Mouse (Mus musculus) skeletal muscle tissue, adult 2 months (tissue): ENCODE measurements around the gene Zfp605.
"Not testable (repeated sequence)": the region's sequence is repeated elsewhere in the genome, so short reads cannot be mapped to it uniquely, and the experiment has no call there.

Experiments used
- DNase-seq: peaks from one replicate; pipeline ENCODE4 v3.0.0-alpha.2; 2012; ENCODE audit warnings: low read depth, low spot score

Zfp605 gene

GRCm38 (mm10) chr5:110107581-110108304 lies 2.1 kb upstream of the Zfp605 start, which contains the start of gene Gtpbp6:
Gene Gtpbp6, minus strand, starts transcription at chr5:110108197.
- DNase-seq = peak; percentile 97

DNA sequence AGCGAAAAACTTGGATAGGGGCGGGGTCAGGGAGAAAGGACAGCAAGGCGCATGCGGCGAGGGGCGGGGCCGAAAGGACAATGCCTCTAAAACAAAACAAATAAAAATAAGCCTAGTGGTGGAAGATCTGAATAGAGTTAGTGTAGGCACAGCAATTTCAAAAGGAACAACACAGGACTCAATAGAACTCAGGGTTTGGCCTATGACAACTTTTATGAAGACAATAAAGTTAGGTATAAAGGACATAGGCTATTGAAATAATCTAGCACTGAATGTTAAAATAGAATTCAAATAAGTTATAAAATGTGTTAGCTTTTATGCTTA lies 1.6 kb upstream of the Zfp605 start:
- DNase-seq = no peak

DNA sequence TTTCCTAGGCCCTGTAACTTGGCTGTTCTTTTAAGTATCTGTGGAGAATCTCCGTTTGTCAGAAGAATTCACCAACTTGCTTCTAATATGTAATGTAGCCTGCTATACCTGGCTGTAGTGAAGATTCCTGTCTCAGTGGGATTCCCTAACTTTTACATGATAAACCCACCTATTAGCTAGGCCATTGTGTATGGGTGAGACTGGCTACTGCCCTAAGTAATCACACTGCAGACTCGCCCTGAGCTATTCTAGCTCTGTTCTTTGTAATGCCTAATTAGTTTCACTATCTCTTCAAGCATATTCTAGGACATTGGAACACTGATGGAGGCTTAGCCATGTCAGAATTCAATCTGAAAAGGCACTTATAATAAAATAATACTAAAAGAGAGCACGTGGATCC lies 12.5 kb downstream of the Zfp605 start:
- not testable (repeated sequence) for DNase-seq

DNA sequence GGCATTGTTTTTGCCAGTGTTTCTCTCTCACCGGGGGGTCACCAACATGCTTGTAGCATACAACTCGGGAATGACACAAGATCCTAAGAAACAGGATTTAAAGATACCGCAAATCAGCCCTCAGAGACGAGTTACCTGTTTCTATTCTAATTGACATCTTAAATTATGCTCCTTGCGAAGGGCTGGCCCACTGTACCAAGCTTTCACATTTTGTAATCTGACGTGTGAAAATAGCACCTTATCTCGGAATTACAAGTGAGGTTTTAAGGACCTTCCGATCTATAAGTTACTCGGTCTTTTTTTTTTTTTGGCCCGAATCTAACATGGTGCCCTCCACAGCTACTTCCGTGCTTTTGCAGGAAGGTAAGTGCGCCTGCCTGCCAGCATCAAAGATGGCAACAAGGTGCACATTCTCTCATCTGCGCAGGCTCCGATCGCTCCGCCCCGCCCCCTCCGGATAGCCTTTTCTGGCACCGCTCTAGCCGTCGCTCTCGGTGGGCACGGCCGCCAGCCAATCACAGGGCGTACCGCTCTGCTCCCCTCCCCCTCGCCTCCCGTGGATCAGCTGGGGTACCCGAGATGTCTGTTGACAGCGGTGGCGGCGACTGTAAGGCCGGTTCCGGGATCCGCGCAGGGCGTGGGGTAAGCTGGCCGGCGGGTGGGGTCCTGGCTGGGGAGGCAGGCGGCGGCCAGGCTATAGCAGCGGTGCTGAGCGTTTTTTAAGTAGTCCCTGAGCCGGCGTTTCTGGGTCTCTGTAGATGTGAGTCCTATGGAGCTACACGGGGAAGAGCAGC lies 25.6 kb downstream of the Zfp605 start, which contains the start of gene Chfr:
Gene Chfr, plus strand, starts transcription at position 550 of the 794 bp plus-strand sequence.
- peak; percentile 98 for DNase-seq

- DNase-seq = no peak
Measured at GRCm38 (mm10) chr5:110136087-110136464, 26.2 kb downstream of the Zfp605 start.

DNA sequence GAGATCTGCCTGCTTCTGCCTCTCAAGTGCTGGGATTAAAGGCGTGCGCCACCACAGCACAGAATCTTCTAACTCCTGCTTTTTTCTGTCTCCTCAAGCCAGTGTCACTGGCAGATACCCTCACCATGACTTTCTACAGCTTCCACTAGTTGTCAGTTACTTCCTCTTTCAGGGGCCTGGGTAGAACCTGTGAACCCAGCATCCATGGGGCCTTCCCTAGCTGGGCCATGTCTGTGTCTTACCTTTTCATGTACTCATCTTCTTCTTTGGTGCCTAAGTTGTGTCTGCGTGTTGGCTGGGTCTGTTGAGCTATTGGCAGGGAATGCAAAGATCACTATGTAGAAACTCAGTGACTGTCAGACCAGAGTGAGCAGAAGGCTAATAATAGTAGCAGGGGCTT lies 27.9 kb downstream of the Zfp605 start:
- DNase-seq = no peak

GRCm38 (mm10) chr5:110139325-110139724 lies 29.4 kb downstream of the Zfp605 start:
- no peak for DNase-seq

GRCm38 (mm10) chr5:110140424-110140823 lies 30.5 kb downstream of the Zfp605 start:
- no peak for DNase-seq

DNA sequence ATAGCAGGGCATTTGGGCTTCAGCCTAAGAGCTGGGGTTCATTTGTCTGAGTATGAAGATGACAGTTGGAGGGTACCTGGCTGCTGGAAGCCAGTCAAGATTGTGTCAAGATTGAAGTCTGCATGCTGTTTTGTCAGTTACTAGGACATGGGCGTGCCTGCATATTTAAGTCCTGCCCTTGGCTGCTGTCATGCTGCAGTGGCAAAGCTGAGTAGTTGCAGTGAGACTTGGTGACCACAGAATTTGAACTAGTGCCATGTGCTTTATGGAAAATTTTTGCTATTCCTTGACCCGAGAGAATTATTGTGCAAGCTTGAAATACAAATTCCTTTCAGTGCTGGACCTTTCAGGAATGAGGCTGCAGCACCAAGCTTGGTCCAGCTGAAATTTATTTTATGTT lies 32.4 kb downstream of the Zfp605 start:
- DNase-seq = peak; percentile 29

DNA sequence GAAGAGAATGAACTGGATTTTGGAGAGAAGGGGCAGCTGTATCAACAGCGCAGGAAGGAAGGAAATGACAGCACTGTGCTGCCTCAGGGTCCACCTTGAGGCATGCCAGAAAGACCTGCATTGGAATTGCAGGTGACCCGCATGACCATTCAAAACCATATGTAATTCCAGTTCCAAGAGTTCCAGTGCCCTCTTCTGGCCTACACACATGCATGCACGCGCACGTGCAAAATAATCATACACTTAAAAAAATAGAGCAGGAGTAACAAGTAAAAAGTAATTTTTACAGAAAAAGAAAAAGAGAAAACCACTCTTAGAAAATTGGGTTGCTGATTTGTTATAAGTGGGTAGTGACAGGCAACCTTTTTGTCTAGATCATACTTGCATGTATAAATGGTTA lies 33.1 kb downstream of the Zfp605 start:
- no peak for DNase-seq

DNA sequence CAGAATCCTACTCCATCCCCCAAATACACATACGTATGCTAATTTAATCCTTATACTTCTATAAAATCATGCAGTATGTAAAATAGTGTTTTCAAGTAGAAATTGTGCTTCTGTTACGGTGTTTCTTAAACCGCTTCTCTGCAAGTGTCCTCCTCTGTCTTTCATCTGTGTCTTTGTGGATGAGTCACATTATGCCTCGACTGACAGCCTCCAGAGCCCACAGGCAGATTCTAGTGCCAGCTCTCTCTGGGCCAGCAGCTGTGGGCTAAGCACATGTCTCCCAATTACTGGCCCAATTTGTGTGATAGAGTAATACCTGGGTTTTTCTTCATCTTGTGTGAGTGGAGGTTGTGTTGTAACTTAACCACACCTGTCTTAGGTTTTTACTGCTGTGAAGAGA lies 59.5 kb downstream of the Zfp605 start:
- no peak for DNase-seq

- DNase-seq = peak; percentile 97
Measured at GRCm38 (mm10) chr5:110176362-110177020, 66.6 kb downstream of the Zfp605 start, which contains the start of gene Golga3. Gene Golga3, plus strand, starts transcription at chr5:110176701.

DNA sequence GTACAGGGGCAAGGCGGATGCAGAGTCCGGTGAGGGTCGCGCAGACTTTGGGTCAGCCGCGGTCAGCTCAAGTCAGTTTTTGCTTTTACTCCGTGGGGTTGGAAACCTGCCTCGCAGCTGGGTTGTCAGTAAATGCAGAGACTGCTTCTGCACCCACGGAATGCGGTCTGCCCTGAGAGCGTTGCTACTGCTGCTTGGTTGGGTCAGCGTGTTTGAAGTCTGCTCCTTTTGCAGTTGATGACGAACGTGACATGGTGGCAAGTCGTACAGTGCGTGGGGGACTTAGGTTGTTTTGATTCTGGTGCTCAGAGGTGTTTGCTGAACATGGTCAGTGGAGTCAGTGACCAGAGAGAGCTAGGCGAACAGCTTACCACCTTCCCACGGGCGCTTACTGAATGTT lies 67.1 kb downstream of the Zfp605 start:
- no peak for DNase-seq

- DNase-seq = no peak
Measured at GRCm38 (mm10) chr5:110178628-110179027, 68.7 kb downstream of the Zfp605 start.
